Mouse (Mus musculus) megakaryocyte, embryonic 14.5 days (primary cell): ENCODE results near the gene Tmod2.

ENCODE experiments used
- FLI1 ChIP-seq: IDR thresholded peaks from 2 replicates; pipeline ENCODE4 v1.6.1; 2012; ENCODE audit warnings: low read length, inconsistent platforms, mixed read lengths
- GATA1 ChIP-seq: IDR thresholded peaks from 3 replicates; pipeline ENCODE4 v1.6.1; 2012; ENCODE audit warnings: mixed read lengths, low read length, inconsistent platforms, borderline replicate concordance

DNA sequence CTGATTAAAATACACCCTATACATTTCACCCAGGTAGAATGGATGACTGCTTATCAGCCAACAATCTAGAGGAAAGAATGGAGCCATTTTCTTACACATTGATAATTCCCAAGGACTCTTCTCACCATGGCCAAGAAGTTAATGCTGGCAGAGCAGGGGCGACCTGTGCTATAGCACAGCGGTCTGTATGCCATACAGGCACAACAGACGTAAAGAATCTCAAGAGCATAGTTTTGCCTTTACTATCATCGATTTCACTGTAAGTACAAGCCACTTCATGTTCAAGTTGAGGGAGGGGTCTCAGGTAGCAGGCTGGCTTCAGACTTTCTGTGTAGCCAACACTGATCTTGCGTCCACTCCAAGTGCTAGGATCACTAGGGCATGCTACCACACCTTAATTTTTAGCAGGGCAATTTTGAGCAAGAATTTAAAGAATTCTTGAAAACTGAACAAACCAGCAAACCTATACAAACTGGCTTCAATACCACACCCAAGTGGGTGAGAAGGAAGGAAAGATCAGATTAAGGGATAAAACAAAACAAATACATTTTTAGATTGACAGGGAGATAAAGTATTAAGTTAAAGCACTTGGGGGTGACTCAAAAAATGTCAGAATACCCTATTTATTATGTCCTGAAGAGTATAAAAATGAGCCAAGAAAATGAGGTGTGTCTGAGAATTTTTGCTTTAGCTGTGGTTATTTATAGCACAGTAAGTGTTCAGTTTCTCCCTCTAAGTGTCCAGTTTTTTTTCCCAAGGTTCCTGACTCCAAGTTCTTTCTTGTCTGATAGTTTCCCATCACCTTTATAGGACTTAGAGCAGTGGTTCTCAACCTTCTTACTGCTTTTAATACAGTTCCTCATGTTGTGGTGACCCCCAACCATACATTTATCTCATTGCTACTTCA is 39.8 kb downstream of the Tmod2 start:
- TF ChIP-seq GATA1, result no peak
- TF ChIP-seq FLI1, result no peak
